Mouse (Mus musculus): Measurements from ENCODE around the gene Plin5. TPM values are rescaled to one million over a fixed set of nuclear protein-coding genes. Genes with fewer than 3 reads are reported as not detected.
A peak's percentile ranks its signal among the peaks of the same experiment; 100 is the strongest.
"Not testable (repeated sequence)": the region's sequence is repeated elsewhere in the genome, so short reads cannot be mapped to it uniquely, and the experiment has no call there.

The Plin5 gene
- polyA plus RNA-seq, 1 experiment from 2014 or later = 0.64 TPM

DNA sequence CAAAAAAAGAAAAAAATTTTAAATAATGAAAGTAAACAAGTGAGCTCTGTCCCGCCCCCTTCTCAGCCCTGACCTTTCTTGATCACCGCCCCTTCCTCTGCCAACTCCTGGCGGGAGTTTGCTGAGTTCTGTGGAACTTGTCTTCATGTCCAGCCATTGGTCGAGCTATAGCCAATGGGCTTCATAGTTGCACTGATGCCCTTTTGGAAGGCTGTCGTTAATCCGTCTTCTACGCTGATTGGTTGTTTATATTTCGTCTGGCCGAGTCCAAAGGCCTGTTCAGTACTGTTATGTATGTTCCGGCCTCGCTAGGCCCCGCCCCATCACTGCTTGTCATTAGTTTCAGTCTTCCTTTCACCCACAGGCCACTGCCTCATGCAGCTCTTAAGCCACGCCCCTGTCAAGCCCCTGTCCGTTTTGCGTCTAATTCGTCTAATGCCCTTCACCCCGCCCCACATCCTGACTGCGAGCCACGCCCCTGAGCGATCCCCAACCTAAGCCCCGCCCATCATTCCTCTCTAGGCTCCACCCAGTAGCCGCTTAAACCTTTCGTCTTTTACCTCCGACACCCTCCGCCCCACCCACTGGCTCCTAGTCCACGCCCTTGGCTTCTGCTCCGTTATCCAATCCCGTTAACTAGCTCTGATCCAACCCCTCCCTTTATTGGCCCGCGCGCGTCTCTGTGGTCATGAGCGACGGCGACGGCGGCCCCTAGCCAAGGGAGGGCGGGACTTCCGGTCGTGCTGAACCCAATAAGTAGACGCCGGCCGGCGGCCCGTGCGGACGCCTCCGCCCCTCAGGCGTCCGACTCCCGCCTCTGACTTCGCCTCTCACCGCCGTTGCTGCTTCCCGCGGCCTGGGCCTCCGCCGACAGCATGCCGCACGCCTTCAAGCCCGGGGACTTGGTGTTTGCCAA, 38.3 kb downstream of the Plin5 start, which contains the start of gene Hdgfl2:
TSS of gene Hdgfl2 (plus strand) at position 755 of the 916 bp plus-strand sequence.
- peak within 1 kb of the TSS; percentile 80 for H3K9ac ChIP-seq (replicated peaks; ENCODE audit: low read depth, low read length)
- H3K36me3 ChIP-seq (ENCODE audit: control insufficient read depth, insufficient read depth, low read length) = peaks cover 15% of the 10 kb centered on the region; the same call in 1 of the 2 replicates
- H3K9me3 ChIP-seq (ENCODE audit: control insufficient read depth, low read depth, low read length) = no peaks in the 10 kb centered on the region
- WGBS = under 1% methylated on average over 61 of the region's 61 CpGs
- H3K4me3 ChIP-seq (ENCODE audit: low read depth, low read length) = peak within 1 kb of the TSS; percentile 94
- peak within 1 kb of the TSS; percentile 83 for H3K4me2 ChIP-seq (replicated peaks; ENCODE audit: low read depth, low read length)
- peaks cover 21% of the 10 kb centered on the region for H3K4me1 ChIP-seq (ENCODE audit: control insufficient read depth, insufficient read depth, low read length)
- peak within 1 kb of the TSS; percentile 52; the same call in 1 of the 2 replicates for H3K27ac ChIP-seq (ENCODE audit: low read length)
- peak; percentile 93 for ATAC-seq (ENCODE audit: insufficient number of reproducible peaks, insufficient read depth, low FRiP score, low read depth)
- no peaks in the 10 kb centered on the region for H3K27me3 ChIP-seq (ENCODE audit: control insufficient read depth, insufficient read depth, low read length)

- not testable (repeated sequence) for H3K27me3 ChIP-seq (ENCODE audit: control insufficient read depth, insufficient read depth, low read length); H3K9ac ChIP-seq (replicated peaks; ENCODE audit: low read depth, low read length); ATAC-seq (ENCODE audit: insufficient number of reproducible peaks, insufficient read depth, low FRiP score, low read depth); H3K9me3 ChIP-seq (ENCODE audit: control insufficient read depth, low read depth, low read length)
- peaks cover 26% of the 10 kb centered on the region for H3K4me1 ChIP-seq (ENCODE audit: control insufficient read depth, insufficient read depth, low read length)
- 68% methylated on average over 9 of the region's 9 CpGs for WGBS
- H3K4me3 ChIP-seq (ENCODE audit: low read depth, low read length) = peak overlapping the region; percentile 17; the same call in 1 of the 2 replicates
- 0 out of 2 replicates have a peak overlapping the region, but pooled peaks have one; percentile 8 for H3K4me2 ChIP-seq (replicated peaks; ENCODE audit: low read depth, low read length)
- H3K36me3 ChIP-seq (ENCODE audit: control insufficient read depth, insufficient read depth, low read length) = peaks cover 11% of the 10 kb centered on the region; the same call in 1 of the 2 replicates
- H3K27ac ChIP-seq (ENCODE audit: low read length) = peak overlapping the region; percentile 48; the same call in 1 of the 2 replicates
Measured at GRCm38 (mm10) chr17:56078361-56078760, 39.0 kb downstream of the Plin5 start.

GRCm38 (mm10) chr17:56077523-56077922, 39.9 kb downstream of the Plin5 start:
- Histone ChIP-seq H3K4me2 (replicated peaks; ENCODE audit: low read depth, low read length) (no peak overlapping the region), H3K4me1 (ENCODE audit: control insufficient read depth, insufficient read depth, low read length) (peaks cover 26% of the 10 kb centered on the region), H3K9me3 (ENCODE audit: control insufficient read depth, low read depth, low read length) (no peaks in the 10 kb centered on the region), H3K9ac (replicated peaks; ENCODE audit: low read depth, low read length) (no peak overlapping the region), H3K36me3 (ENCODE audit: control insufficient read depth, insufficient read depth, low read length) (peaks cover 6% of the 10 kb centered on the region), H3K27me3 (ENCODE audit: control insufficient read depth, insufficient read depth, low read length) (no peaks in the 10 kb centered on the region), H3K27ac (ENCODE audit: low read length) (no peak overlapping the region), H3K4me3 (ENCODE audit: low read depth, low read length) (no peak overlapping the region)
- no peak for ATAC-seq (ENCODE audit: insufficient number of reproducible peaks, insufficient read depth, low FRiP score, low read depth)
- 90% methylated on average over 5 of the region's 5 CpGs for WGBS

- H3K27me3 ChIP-seq (ENCODE audit: control insufficient read depth, insufficient read depth, low read length) = no peaks in the 10 kb centered on the region
- peak within 1 kb of the TSS; percentile 98 for H3K27ac ChIP-seq (ENCODE audit: low read length)
- peaks cover 9% of the 10 kb centered on the region for H3K4me1 ChIP-seq (ENCODE audit: control insufficient read depth, insufficient read depth, low read length)
- H3K4me2 ChIP-seq (replicated peaks; ENCODE audit: low read depth, low read length) = peak within 1 kb of the TSS; percentile 62
- peak within 1 kb of the TSS; percentile 57; the same call in 1 of the 2 replicates for H3K9ac ChIP-seq (replicated peaks; ENCODE audit: low read depth, low read length)
- WGBS = under 1% methylated on average over 35 of the region's 35 CpGs
- peak within 1 kb of the TSS; percentile 76 for H3K4me3 ChIP-seq (ENCODE audit: low read depth, low read length)
- peak; percentile 19; the same call in 1 of the 2 replicates for ATAC-seq (ENCODE audit: insufficient number of reproducible peaks, insufficient read depth, low FRiP score, low read depth)
- no peaks in the 10 kb centered on the region for H3K9me3 ChIP-seq (ENCODE audit: control insufficient read depth, low read depth, low read length)
- peaks cover 24% of the 10 kb centered on the region for H3K36me3 ChIP-seq (ENCODE audit: control insufficient read depth, insufficient read depth, low read length)
Measured at GRCm38 (mm10) chr17:56074827-56075208, 42.6 kb downstream of the Plin5 start, which contains the start of gene Ubxn6. Gene Ubxn6 (minus strand): TSS chr17:56075028.

- peaks cover 29% of the 10 kb centered on the region for H3K36me3 ChIP-seq (ENCODE audit: control insufficient read depth, insufficient read depth, low read length)
- peak overlapping the region; percentile 76 for H3K4me3 ChIP-seq (ENCODE audit: low read depth, low read length)
- H3K9ac ChIP-seq (replicated peaks; ENCODE audit: low read depth, low read length) = peak overlapping the region; percentile 57; the same call in 1 of the 2 replicates
- peak; percentile 15; the same call in 1 of the 2 replicates for ATAC-seq (ENCODE audit: insufficient number of reproducible peaks, insufficient read depth, low FRiP score, low read depth)
- peaks cover 9% of the 10 kb centered on the region for H3K4me1 ChIP-seq (ENCODE audit: control insufficient read depth, insufficient read depth, low read length)
- no peaks in the 10 kb centered on the region for H3K9me3 ChIP-seq (ENCODE audit: control insufficient read depth, low read depth, low read length)
- H3K27me3 ChIP-seq (ENCODE audit: control insufficient read depth, insufficient read depth, low read length) = no peaks in the 10 kb centered on the region
- WGBS = 7% methylated on average over 22 of the region's 22 CpGs
- peak overlapping the region; percentile 98 for H3K27ac ChIP-seq (ENCODE audit: low read length)
- peak overlapping the region; percentile 62 for H3K4me2 ChIP-seq (replicated peaks; ENCODE audit: low read depth, low read length)
Measured at GRCm38 (mm10) chr17:56074097-56074826, 43.1 kb downstream of the Plin5 start.

DNA sequence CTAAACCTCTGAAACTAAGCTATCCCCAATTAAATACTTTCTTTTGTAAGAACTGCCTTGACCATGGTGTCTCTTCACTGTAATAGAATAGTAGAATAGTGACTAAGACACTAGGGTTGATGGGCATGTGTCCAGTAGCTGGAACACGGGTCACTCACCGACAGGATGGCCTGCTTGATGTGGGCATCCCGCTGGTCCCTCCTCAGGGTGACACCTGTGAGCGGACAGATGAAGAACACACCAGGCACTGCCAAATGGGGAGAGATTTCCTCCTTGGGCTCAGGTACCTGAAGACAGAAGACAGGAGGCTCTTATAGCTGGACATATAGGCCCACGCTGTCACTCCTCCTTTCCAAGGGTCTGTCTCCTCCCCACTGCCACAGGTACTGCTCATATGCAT, 45.2 kb downstream of the Plin5 start:
- peaks cover 9% of the 10 kb centered on the region for H3K4me1 ChIP-seq (ENCODE audit: control insufficient read depth, insufficient read depth, low read length)
- WGBS = 90% methylated on average over 5 of the region's 5 CpGs
- ATAC-seq (ENCODE audit: insufficient number of reproducible peaks, insufficient read depth, low FRiP score, low read depth) = no peak
- H3K27ac ChIP-seq (ENCODE audit: low read length) = no peak overlapping the region
- H3K9me3 ChIP-seq (ENCODE audit: control insufficient read depth, low read depth, low read length) = no peaks in the 10 kb centered on the region
- no peak overlapping the region for H3K9ac ChIP-seq (replicated peaks; ENCODE audit: low read depth, low read length)
- H3K27me3 ChIP-seq (ENCODE audit: control insufficient read depth, insufficient read depth, low read length) = no peaks in the 10 kb centered on the region
- no peak overlapping the region for H3K4me2 ChIP-seq (replicated peaks; ENCODE audit: low read depth, low read length)
- peaks cover 49% of the 10 kb centered on the region for H3K36me3 ChIP-seq (ENCODE audit: control insufficient read depth, insufficient read depth, low read length)
- no peak overlapping the region for H3K4me3 ChIP-seq (ENCODE audit: low read depth, low read length)

- ATAC-seq (ENCODE audit: insufficient number of reproducible peaks, insufficient read depth, low FRiP score, low read depth) = no peak
- Histone ChIP-seq H3K36me3 (ENCODE audit: control insufficient read depth, insufficient read depth, low read length) (peaks cover 59% of the 10 kb centered on the region), H3K9ac (replicated peaks; ENCODE audit: low read depth, low read length) (no peak overlapping the region), H3K4me1 (ENCODE audit: control insufficient read depth, insufficient read depth, low read length) (peaks cover 9% of the 10 kb centered on the region), H3K4me2 (replicated peaks; ENCODE audit: low read depth, low read length) (no peak overlapping the region), H3K9me3 (ENCODE audit: control insufficient read depth, low read depth, low read length) (no peaks in the 10 kb centered on the region), H3K4me3 (ENCODE audit: low read depth, low read length) (no peak overlapping the region), H3K27me3 (ENCODE audit: control insufficient read depth, insufficient read depth, low read length) (no peaks in the 10 kb centered on the region), H3K27ac (ENCODE audit: low read length) (no peak overlapping the region)
Measured at GRCm38 (mm10) chr17:56071126-56071525, 46.3 kb downstream of the Plin5 start.

GRCm38 (mm10) chr17:56069066-56069465, 48.3 kb downstream of the Plin5 start:
- H3K9me3 ChIP-seq (ENCODE audit: control insufficient read depth, low read depth, low read length) = no peaks in the 10 kb centered on the region
- H3K4me3 ChIP-seq (ENCODE audit: low read depth, low read length) = no peak overlapping the region
- ATAC-seq (ENCODE audit: insufficient number of reproducible peaks, insufficient read depth, low FRiP score, low read depth) = no peak
- peaks cover 4% of the 10 kb centered on the region; the same call in 1 of the 2 replicates for H3K4me1 ChIP-seq (ENCODE audit: control insufficient read depth, insufficient read depth, low read length)
- 96% methylated on average over 14 of the region's 14 CpGs for WGBS
- H3K9ac ChIP-seq (replicated peaks; ENCODE audit: low read depth, low read length) = no peak overlapping the region
- H3K36me3 ChIP-seq (ENCODE audit: control insufficient read depth, insufficient read depth, low read length) = peaks cover 79% of the 10 kb centered on the region
- H3K4me2 ChIP-seq (replicated peaks; ENCODE audit: low read depth, low read length) = no peak overlapping the region
- H3K27me3 ChIP-seq (ENCODE audit: control insufficient read depth, insufficient read depth, low read length) = no peaks in the 10 kb centered on the region
- no peak overlapping the region for H3K27ac ChIP-seq (ENCODE audit: low read length)

Measured in stomach, embryonic 14.5 days (tissue).